Mouse (Mus musculus) lung, adult 2 months (tissue): ENCODE measurements around the gene Dcdc2a. TPM values are rescaled to one million over a fixed set of nuclear protein-coding genes. Genes with fewer than 3 reads are reported as not detected.

ENCODE experiments used
- DNase-seq: peaks from one replicate; pipeline ENCODE4 v3.0.0; 2022
- H3K4me1 ChIP-seq: fragments of 200-500 bp; 2 replicates; pipeline ENCODE4 v1.6.1; 2011; ENCODE audit warnings: low read length; ENCODE audit not compliant: control insufficient read depth, insufficient read depth
- H3K4me3 ChIP-seq: fragments of 200-500 bp; replicated peaks from 2 replicates; pipeline ENCODE3; 2011; ENCODE audit warnings: low read depth, mild to moderate bottlenecking, control low read depth, low read length; ENCODE audit errors: extremely low read depth
- CTCF ChIP-seq: fragments of 200-500 bp; IDR thresholded peaks from 2 replicates; pipeline ENCODE4 v1.5.1; 2011; ENCODE audit warnings: mild to moderate bottlenecking, low read length, control low read depth; ENCODE audit not compliant: insufficient read depth
- POLR2A ChIP-seq: fragments of 200-500 bp; IDR thresholded peaks from 2 replicates; pipeline ENCODE4 v1.6.1; 2011; ENCODE audit warnings: low read depth, mild to moderate bottlenecking, control low read depth, low read length, borderline replicate concordance; ENCODE audit errors: extremely low read depth
- WGBS: fragments of 180-500 bp; shearing (Covaris S2); methylation state at CpG from one replicate; pipeline ENCODE4 v1.1.7; 2018; 5-methylcytosine and 5-hydroxymethylcytosine counted together
- polyA plus RNA-seq: library from polyadenylated mRNA; depleted of rRNA; stranded (reverse); fragments of >200 nt; gene quantifications from 2 replicates; pipeline ENCODE4 v1.2.3, GENCODE M21; 2012

The Dcdc2a gene
- polyA plus RNA-seq, 1 experiment: 0.95 TPM

DNA sequence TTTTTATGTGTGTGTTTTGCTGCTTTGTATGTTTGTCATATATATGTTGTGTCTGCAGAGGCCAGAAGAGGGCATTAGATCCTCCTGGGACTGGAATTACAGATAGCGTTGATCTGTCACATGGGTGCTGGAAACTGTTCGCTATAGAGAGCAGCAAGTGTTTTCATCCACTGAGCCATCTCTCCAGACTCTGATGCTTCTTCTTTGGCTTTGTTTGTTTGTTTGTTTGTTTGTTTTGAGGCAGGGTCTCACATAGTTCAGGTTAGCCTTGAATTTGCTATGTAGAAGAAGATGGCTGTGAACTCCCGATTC, 28.7 kb upstream of the Dcdc2a start:
- 81% methylated on average over 3 of the region's 3 CpGs for WGBS
- no peak for TF ChIP-seq CTCF
- TF ChIP-seq POLR2A: no peak
- no peaks in the 10 kb centered on the region for H3K4me1 ChIP-seq
- no peak overlapping the region for H3K4me3 ChIP-seq
- DNase-seq: no peak

DNA sequence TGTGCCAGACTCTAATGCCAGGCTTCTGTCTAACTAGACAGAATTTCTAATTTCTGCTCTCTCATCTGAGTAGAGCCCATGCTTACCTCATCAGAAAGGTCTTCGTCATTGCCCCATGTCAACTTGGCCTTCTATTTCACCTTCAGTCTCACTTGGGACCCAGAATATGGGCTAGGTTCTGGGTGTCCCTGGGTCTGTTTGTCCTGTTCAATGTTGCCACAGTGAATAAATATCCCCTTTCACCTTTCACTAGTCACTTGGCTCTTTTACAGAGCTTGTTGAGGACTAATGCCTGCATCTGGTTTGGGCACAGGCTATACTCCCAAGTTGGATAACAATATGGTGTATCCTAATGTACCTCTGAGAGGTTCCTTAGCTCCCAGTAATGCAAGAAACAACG, 16.3 kb upstream of the Dcdc2a start:
- H3K4me1 ChIP-seq: no peaks in the 10 kb centered on the region
- H3K4me3 ChIP-seq: no peak overlapping the region
- TF ChIP-seq CTCF (no peak), POLR2A (no peak)
- DNase-seq: no peak
- 72% methylated on average over 2 of the region's 2 CpGs for WGBS

DNA sequence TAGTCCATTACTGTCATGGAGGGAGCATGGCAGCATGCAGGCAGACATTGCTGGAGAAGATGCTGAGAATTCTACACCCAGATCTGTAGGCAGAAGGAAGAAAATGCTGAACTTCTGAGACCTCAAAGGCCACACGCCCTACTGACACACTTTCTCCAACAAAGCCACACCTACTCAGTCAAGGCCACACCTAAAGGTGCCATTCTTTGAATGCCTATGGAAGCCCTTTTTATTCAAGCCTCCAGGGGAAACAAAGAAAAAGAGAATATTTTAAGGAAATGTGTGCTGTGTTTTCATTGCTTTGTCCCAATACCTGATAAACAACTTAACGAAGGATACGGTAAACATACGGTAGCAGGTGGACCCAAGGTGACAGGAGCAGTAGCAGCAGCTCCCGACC, 3.1 kb upstream of the Dcdc2a start:
- no peak overlapping the region for H3K4me3 ChIP-seq
- 88% methylated on average over 5 of the region's 5 CpGs for WGBS
- H3K4me1 ChIP-seq: no peaks in the 10 kb centered on the region
- DNase-seq: no peak
- TF ChIP-seq POLR2A (no peak), CTCF (no peak)

DNA sequence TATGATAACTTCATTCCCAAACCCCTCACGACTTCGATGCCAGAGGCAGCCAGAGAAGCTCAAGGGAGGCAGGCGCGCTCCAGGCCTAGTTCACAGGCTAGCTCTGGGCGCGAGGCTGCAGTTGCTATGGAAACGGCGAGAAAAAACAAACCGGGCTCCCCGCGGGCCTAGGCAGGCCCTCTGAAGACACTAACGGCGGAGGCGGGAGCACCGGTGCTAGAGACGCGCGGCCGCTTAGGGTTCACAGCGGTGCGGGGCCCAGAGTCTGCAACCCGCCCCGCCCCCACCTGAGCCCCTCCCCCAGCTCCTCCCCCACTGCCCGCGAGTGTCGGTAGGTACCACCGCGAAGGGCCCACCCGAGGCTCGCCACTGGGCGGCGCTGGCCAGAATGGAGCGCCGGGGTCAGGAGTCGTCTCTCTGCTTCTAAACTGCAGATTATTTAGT, 671 bp upstream of the Dcdc2a start:
- TF ChIP-seq CTCF (no peak), POLR2A (no peak)
- DNase-seq: peak; percentile 15
- Histone ChIP-seq H3K4me3 (no peak overlapping the region), H3K4me1 (no peaks in the 10 kb centered on the region)
- WGBS: 1% methylated on average over 35 of the region's 35 CpGs

DNA sequence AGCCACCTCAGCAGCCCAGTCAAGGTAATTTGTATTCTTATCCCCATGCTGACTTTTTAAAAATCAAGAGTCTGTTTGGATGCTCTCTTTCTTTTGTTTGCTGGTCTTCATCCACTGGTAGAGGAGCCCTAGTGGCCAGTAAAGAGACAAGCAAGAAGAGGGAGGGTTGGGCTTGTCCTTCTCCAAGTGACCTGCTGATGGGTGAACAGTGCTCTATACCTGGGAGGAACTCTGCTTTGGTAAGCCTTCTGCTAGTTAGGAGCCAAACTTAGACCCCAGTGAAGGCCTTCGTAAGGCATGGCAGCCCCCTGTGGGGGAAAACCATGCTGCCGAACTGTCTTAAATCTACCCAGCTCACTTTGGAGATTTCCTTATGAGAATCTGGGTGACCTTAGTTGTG, 10.9 kb downstream of the Dcdc2a start:
- WGBS: 97% methylated on average over 2 of the region's 2 CpGs
- H3K4me3 ChIP-seq: no peak overlapping the region
- TF ChIP-seq CTCF (no peak), POLR2A (no peak)
- no peaks in the 10 kb centered on the region for H3K4me1 ChIP-seq
- DNase-seq: no peak

DNA sequence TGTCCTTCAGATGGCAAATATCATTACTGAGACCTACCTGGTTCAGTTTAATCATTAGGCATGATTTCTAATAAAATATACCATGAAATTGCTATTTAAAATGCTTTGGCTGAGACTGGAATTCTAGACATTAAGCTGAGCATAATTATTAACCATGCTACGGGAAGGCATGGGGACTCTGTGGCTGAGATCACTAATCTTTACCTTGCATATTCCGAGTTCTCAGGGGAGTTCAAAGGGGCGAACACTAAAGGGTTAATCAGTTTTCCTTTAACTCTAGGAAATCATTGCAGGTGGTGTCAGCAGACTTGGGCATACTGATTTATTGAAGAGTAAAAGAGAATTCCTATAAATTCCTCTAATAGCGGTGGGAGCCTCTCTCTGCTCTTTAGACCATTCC, 11.4 kb downstream of the Dcdc2a start:
- 83% methylated on average over 4 of the region's 4 CpGs for WGBS
- TF ChIP-seq POLR2A (no peak), CTCF (no peak)
- H3K4me1 ChIP-seq: no peaks in the 10 kb centered on the region
- no peak for DNase-seq
- H3K4me3 ChIP-seq: no peak overlapping the region

DNA sequence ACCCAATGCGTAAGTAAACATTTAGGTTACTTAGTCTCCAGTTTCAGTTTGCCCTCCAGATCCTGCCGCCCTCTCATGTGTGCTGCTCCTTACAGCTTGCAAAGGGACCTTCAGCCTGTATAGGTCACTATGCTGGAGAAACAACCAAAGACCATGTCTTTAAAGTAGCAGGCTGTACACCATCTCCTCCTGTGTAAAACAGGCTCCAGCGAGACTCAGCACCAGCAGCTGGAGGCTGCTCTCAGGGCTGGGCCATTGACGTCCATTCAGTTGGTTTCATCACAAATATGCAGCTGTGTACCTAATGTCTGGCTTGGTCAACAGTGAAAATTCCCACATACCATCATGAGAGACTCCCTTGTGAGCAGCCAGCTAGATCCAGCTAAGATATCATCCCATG, 14.0 kb downstream of the Dcdc2a start:
- TF ChIP-seq CTCF (no peak), POLR2A (no peak)
- no peak for DNase-seq
- WGBS: 69% methylated on average over 4 of the region's 4 CpGs
- Histone ChIP-seq H3K4me1 (no peaks in the 10 kb centered on the region), H3K4me3 (no peak overlapping the region)

DNA sequence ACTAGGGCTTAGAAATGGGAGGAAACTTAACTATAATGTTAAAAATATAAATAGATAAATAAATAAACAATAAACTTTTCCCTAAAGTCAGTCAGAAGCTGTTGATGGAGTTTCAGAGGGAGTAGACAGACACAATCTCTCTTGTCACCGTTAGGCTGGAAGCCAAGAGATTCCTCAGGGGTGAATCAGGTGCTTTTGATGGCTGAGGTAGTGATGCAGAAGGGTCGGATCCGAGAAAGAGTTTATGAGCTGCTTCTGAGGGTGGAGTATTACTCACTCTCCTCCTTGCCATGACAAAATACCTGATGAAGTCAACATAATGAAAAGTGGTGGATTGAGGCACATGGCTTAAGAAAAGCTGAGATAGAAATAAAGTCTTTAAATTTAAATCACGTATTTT, 15.0 kb downstream of the Dcdc2a start:
- WGBS: 76% methylated on average over 4 of the region's 4 CpGs
- TF ChIP-seq POLR2A: no peak
- no peak for TF ChIP-seq CTCF

DNA sequence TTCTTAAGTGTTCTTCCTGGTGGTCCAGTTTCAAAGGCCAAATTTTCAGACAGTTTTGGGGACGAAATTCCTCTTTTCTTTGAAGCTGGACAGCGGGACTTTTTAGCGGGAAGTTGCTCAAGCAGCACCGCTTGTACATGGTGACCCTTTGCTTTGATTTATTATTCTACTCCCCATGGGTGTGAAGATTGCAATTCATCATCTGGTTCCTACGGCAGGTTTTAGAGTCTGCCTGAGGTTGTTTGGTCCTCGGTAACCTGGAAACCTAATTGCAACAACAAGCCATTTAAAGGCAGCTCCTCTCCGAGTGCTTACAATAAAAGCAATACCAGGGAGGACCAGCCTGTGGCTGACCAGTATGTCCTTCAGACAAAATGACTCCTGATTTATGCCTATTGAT, 21.5 kb downstream of the Dcdc2a start:
- DNase-seq: no peak
- no peak overlapping the region for H3K4me3 ChIP-seq
- H3K4me1 ChIP-seq: no peaks in the 10 kb centered on the region
- 20% methylated on average over 7 of the region's 7 CpGs for WGBS
- TF ChIP-seq POLR2A: no peak
- no peak for TF ChIP-seq CTCF

More for the DNA sequence above, 15.0 kb downstream of the Dcdc2a start:
- H3K4me1 ChIP-seq: no peaks in the 10 kb centered on the region
- no peak for DNase-seq
- H3K4me3 ChIP-seq: no peak overlapping the region

DNA sequence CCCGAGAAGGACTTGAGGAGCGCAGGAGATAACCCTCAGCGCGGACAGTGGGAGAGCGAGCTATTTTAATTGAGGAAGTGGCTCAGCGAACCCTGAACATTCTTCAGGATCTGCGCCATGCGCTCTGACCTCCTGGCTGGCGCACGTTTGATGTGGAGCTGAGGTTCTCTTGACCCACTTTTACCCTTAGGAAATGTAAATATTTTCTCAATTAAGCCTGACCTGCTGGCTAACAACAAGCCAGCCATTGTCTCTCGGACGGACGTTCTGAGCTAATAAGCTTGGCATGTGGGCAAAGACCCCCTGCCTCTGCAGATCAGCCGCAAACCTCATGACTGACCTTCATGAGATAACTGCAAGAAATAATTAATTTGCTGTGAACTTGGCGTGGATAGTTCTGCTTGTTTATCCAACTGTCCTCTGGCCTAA, 27.4 kb downstream of the Dcdc2a start:
- H3K4me3 ChIP-seq: no peak overlapping the region
- 7% methylated on average over 15 of the region's 15 CpGs for WGBS
- H3K4me1 ChIP-seq: no peaks in the 10 kb centered on the region
- TF ChIP-seq CTCF (no peak), POLR2A (no peak)
- no peak for DNase-seq

DNA sequence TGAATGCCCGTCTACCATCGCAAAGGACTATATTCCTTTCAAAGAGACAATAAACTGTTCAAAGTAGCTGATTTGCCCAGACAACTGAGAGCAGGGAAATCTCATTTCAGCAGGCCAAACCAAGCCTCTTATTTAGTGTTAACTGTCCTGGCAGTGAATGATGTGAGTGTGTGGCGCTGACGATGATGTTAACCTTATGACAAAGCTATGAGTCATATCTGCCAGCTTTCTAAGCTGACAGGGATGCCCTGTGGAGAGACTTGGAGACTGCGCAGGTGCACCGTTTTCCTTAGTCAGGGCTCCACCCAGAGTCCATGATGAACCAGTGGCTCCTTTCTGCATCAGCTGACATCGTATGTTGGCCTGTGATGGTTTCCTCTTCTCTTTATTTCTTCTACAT, 29.3 kb downstream of the Dcdc2a start:
- DNase-seq: no peak
- 89% methylated on average over 7 of the region's 7 CpGs for WGBS
- TF ChIP-seq CTCF: no peak
- no peak for TF ChIP-seq POLR2A
- Histone ChIP-seq H3K4me1 (no peaks in the 10 kb centered on the region), H3K4me3 (no peak overlapping the region)
